Mouse (Mus musculus): ENCODE data around the gene Brms1l.
"Not testable (repeated sequence)": the region's sequence is repeated elsewhere in the genome, so short reads cannot be mapped to it uniquely, and the experiment has no call there.

Gene Brms1l

DNA sequence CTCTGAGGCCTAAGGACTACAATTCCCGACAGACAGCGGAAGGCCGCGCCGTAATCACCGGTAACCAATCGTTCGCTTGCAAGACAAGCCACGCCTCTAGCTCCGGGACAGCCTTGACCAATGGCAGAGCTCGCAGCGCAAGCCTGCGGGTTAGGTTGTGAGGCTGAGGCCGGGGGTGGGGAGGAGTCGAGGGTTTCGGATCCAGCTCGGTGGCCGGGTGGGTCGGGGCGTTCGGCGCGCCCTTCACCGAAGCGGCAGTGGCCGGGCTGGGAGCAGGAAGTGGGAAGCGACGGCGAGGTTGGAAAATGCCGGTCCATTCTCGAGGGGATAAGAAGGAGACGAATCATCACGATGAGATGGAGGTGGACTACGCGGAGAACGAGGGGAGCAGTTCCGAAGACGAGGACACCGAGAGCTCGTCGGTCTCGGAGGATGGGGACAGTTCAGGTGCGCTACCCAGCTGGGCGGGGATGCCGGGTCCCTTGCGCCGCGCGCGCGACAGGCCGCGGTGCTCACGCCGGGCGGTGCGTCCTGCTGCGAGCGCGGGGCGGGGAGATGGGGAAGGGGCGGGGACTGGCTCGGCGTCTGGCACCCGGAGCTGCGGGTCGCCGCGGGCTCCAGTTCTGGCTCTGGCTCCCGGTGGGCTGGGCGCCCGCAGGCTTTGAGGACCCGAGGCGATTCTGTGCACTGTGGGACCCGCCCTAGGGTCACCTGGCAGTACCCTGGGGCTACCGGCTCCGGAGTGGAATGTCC lies at the start of gene Brms1l:
Gene Brms1l (plus strand): TSS at position 126 of the 753 bp plus-strand sequence.
- peak; percentile 96 to 97 for DNase-seq

DNA sequence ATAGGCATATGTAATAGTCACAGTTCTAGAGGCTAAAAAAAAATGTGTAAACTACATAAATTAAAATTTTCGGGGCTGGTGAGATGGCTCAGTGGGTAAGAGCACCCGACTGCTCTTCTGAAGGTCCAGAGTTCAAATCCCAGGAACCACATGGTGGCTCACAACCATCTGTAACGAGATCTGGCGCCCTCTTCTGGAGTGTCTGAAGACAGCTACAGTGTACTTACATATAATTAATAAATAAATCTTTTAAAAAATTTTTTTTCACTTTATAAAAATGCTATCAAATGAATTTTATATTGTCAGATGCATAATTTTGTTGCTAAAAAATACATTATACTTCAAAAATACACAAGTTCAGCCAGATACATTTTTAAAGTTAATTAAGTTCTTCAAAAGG lies 41.6 kb upstream of the Brms1l start:
- DNase-seq = not testable (repeated sequence)

DNA sequence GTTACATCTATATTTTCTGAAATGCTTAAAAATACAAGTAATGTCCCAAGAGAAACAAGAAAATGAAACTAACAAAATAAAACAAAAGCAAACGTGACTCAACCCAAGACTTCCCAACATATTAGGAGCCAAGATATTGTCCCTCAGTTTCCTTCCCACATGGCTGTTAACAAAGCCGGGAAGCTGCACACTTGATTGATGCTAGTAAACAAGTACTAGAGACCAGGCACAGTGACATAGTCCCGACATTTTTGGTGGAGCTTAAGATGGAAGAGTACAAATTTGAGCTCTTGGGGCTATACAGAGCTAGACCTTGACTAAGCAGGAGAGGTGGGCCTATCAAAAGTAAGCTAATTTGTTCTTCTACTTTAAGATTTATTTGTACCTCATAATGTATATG lies 39.0 kb upstream of the Brms1l start:
- DNase-seq = peak in 1 of 2 experiments; percentile 24

DNA sequence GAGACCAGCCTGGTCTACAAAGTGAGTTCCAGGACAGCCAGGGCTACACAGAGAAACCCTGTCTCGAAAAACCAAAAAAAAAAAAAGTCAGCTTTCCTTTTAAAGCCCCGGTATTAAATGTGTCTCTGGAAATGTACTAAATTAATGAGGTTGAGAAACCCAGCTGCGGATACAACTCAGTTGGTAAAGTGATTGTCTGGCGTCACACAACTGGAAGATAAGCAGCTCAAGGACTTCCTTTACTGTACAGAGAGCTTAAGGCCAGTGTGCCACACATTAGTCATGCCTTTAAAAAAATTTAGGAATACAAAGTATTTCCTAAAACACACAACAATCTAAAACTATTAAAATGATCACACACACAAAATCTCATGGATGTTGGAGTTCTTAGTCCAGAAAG lies 37.4 kb upstream of the Brms1l start:
- no peak for DNase-seq

DNA sequence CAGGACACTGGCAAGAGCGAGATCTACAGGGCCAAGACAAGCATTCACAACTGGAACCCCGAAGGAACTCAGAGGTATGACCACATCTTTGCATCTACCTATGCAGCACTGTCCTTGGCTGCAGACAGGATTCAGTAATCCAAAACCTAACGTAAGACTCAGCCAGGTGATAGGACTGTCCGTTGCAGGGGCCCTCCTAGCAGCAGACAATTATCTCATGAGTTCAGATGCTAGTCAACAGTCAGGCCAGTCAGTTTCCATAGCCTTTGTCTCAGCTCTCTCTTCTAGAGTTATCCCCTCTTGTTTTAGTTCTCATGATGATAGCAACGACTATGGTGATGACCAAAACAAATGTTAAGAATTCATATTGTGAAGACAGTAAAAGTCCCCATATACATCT lies 36.0 kb upstream of the Brms1l start:
- no peak for DNase-seq

DNA sequence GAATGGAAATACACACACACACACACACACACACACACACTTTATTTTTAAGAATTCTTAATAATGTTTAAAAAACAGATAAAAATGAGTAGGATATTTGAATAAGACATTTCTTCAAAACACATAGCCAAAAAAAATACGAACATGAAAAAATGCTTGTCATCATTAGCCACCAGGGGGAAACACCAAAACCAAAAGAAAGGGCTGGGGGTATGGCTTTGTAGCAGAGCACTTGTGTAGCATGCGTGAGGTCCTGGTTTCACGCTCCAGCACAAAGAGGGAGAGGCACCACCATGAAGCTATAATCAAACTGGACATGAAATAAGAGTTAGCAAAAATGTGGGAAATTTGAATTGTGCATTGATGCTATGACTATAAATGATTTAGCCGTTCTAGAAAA lies 35.0 kb upstream of the Brms1l start:
- no peak for DNase-seq

DNA sequence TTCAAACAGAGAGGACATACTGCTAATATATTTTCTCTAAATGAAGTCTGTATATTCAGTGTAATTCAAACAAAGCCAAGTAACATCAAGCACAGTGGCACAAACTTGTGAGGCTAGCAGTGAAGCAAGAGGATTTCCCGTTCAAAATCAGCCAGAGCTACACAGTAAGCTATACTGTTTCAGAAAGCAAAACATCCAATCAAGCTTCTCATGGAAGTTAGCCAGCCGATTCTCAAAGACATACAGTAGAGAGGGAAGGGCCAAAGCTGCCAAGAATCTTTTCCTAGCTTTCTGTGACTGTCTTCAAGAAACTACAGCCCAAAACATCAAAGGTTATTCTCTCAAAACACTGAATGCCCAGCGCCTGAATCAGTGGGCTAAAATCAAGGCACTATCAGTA lies 31.1 kb upstream of the Brms1l start:
- no peak for DNase-seq

DNA sequence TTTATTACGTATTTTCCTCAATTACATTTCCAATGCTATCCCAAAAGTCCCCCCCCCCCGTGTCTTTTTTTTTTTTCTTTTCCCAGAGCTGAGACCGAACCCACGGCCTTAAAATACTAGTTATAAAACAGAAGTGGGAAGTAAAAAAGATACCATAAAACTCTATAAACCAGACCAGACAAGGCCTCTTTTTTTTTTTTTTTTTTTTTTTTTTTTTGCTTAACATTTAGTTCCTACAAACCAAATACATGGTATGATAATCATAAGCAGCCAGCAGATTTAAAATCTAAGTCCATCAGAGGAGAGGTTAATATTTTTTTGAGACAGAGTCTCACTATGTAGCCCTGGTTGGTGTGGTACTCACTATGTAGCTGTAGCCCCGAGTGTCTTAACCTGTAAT lies 19.6 kb upstream of the Brms1l start:
- DNase-seq = no peak

DNA sequence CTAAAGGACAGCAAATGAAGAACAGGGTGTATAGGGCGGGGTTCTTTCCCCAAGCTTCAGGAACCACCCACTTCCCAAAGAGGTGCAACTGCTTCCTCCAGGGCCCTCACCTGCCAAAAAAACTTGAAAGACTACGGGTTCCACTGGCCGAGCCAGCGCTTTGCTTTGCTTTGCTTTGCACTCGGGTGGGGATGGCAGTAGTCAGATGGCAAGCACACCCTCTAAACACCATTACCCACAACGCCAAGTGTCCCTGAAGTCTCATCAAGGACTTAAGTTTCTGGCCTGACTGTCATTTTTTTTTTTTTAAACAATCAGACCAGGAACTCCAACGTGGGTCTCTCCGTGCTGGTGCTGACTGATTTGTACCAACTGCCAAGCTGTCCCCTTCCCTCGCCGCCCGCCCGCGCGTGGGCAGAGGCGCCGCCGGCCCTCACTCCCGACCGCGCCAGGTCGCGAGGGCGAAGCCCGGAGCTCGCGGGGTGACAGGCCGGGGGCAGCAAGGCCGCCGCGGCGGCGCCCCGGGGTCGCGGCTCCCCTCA lies 15.9 kb upstream of the Brms1l start:
- peak; percentile 38 to 39 for DNase-seq

DNA sequence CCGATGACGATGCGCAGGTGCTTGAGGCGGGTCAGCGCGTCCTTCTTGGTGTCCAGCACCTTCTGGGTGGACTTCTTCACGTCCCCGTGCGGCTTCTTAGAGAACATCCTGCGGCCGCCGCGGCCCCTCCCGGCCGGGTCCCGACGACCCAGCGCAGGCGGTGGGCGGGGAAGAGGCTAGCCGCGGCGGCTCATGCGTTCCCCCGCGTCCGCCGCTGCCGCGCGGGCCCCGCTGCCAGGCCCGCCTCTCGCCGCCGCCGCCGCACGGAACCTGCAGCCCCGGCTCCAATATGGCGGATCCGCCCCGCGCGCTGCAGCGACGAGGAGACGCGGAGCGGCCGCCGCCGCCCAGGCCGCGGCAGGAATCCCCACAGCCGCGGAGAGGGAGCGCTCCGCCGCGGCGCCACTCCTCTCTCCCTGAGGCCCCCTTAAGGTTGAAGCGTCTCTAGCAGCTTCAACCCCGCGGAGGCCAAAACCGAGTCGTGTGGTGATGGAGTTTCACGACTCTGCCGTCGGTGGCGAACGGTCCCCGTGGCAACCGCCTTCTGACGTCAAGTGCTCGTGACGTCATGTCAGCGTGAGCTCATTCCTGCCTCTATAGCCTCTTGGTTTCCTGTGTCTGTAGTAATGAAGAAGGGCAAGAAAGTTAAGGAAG lies 15.3 kb upstream of the Brms1l start, which contains the start of gene Ralgapa1:
Gene Ralgapa1 (minus strand): TSS at position 507 of the 654 bp plus-strand sequence.
- peak; percentile 79 to 88 for DNase-seq

DNA sequence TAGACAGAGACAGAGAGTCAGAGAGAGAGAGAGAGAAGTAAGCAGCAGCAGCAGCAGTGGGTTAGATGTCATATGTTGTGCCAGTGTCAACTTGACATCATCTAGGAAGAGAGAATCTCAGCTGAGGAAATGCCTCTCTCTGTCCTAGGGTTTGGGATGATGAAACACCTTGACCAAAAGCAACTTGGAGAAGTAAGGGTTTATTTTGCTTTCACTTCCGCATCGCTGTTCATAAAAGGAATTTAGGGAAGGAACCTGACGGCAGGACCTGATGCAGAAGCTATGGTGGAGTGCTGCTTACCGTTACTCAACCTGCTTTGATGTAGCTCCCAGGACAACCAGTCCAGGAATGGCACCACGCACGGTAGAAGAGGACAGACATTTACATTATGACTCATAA lies 12.1 kb upstream of the Brms1l start:
- no peak for DNase-seq

DNA sequence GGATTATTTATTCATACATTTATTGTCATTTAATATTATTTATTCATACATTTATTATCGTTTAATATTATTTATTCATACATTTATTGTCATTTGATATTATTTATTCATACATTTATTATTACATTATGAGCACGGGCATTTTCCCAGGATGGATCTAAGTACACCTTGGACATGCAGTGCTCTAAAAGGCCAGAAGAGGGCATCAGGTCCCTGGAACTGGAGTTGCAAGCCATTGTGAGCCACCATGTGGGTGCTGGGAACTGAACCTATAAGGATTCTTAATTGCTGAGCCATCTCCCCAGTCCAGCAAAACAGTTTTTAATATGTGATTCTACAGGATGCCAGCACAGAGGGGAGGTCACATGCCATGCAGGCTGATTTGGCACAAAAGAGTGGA lies 10.6 kb upstream of the Brms1l start:
- no peak for DNase-seq

DNA sequence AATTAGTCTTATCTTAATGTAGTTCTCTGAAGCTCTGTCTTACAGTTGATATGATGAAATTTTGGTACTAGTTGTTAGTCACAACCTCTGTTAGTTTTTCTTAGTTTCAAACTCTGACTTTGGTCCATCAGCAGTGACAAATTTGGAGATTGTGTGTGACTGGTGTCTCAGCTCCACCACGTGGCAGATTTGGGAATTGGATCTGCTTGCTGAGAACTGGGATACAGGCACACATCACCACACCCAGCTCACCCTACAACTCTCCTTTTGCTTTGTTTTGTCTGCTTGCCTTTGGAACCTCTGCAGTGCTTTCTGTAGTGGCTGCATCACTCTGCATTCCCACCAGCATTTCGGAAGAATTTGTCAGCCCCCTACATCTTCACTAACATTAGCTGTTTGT lies 5.0 kb upstream of the Brms1l start:
- DNase-seq = peak; percentile 46 to 84

DNA sequence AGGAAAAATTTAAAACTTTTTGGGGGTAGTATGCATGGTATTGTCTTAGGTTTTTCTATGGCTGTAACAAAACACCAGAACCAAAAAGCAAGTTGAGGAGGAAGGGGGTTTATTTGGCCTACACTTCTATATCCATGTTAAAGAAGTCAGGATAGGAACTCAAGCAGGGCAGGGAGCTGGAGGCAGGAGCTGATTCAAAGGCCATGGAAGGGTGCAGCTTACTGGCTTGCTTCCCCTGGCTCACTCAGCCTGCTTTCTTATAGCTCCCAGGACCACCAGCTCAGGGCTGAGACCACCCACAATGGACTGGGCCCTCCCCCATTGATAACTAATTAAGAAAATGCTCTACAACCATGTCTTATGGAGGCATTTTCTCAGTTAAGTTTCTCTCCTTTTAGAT lies 3.2 kb upstream of the Brms1l start:
- DNase-seq = no peak

DNA sequence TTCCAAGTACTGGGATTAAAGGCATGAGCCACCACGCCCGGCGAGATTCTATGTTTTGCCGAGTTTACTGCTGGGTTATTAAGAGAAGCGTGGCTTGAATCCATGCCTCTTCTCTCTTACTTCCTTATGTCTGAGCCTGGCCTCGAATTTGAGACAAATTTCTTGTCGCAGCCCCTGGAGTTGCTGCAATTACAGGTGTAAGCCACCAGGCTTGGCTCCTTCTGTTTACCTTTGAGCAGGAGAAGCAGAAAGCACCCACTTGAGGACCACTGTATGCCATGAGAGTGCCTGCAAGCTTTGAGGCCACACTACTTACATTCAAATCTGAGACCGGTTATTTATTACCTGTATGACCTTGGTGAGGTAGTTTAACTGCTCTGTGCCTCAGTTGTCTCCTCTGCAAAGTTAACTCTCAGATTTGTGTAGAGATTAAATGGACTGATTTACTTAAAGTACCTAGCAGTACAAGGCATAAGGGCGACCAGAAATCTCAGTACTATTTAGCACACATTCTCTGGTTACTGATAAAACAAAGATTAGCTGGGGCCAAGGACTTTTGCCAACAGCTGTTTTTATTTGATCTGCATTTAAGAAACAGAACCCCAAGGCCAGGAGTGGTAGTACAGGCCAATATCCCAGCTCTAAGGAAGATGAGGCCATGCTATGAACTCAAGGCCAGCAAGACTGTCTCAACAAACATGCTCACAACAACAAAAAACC lies 2.1 kb upstream of the Brms1l start:
- no peak for DNase-seq

DNA sequence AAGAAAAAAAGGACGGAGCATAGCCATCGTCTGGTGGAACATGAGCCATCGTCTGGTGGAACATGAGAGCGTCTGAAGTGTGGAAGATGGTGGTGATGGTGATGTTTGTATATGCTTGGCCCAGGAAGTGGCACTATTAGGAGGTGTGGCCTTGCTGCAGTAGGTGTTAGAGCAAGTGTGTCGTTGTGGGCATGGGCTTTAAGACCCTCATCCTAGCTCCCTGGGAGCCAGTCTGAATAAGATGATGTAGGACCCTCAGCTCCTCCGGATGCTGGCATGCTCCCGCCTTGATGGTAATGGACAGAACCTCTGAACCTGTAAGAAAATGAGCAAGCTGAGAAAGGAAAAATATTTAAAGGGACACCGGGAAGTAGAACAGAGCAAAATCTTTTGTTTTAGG lies 1.2 kb upstream of the Brms1l start:
- no peak for DNase-seq

DNA sequence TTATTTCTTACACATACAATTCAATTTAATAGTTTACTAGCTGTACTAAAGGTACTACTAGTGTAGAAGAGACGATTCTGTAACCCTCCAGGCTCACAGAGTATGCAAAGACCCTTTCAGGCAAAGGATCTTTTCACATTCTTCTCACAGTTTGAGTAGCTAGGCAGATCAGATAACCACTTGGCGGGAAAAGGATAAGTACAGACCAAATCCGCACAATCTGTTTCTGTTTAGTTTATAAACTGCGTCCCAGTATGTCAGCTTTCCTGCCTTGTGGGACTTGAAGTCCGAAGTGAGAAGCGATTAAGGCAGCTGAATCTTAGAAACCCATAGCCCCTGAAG lies 296 bp upstream of the Brms1l start:
- DNase-seq = no peak

DNA sequence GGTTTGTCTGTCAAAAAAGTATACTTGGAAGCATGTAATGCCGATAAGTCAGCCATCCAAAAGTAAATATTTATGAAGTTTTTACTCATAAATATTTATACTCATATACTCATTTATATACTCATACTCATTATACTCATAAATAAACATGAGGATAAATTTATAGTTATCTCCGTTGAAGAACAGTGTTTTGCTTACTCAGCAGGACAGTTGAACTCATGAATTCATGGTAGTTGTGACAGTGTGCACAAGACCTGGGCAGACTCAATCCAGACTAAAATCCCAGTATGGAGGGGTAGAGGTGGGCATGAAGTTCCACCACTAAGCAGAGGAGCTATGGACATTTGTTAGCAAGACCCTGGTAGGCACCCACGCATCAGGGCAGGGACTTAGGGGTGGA lies 1.4 kb downstream of the Brms1l start:
- no peak for DNase-seq

DNA sequence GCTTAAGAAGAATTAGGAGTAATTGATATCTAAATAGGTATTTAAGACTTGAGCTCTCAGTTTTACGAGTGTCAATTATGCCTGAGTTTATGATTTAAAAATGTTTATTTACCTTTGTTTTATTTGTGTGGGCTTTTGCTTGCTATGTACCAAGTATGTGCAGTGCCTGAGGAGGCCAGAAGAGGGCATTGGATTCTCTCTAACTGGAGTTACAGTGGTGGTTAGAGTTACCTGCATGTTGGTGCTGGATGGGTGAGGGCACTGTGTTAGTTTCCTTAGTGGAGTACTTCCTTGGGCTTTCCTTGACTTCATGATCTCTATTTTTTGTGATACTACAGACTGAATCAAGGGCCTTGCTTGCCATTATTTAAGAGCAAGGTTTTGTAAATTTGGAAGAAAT lies 10.6 kb downstream of the Brms1l start:
- peak in 1 of 2 experiments; percentile 50 for DNase-seq

DNA sequence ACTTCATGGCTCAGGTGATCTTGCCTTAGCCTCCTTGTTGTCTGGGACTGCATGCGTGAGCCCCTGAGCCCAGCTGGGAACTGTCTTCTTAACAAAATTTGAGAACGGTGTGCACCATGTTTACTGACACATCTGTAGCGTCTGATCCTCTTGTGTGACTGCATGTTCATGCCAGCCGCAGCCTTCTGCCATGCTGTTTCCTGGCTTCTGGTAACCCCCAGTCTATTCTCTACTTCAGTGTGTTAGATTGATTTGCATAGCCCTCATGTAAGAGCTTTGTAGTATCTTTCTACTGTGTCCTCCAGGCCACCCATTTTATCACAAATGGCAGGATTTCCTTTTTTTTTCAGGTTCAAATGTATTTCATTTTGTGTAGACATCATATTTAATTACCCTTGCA lies 11.7 kb downstream of the Brms1l start:
- DNase-seq = no peak

DNA sequence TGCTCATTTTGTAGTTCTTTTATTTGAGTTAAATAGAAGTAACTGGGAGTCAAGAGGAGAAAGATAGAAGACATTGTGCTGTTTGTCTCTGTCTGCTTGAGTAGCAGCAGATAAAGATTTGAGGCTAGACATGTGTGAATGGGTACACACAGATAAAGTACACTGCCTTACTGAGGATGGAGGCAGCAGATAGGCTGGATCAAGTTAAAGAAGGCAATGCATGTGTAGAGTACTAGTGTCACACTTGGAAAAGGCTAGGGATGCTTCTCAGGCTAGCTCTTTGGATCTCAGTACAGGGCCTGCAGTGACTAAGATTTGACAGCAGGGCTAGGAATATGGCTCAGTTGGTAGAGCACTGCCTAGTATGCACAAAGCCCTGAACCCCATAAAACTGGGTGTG lies 14.5 kb downstream of the Brms1l start:
- DNase-seq = no peak

DNA sequence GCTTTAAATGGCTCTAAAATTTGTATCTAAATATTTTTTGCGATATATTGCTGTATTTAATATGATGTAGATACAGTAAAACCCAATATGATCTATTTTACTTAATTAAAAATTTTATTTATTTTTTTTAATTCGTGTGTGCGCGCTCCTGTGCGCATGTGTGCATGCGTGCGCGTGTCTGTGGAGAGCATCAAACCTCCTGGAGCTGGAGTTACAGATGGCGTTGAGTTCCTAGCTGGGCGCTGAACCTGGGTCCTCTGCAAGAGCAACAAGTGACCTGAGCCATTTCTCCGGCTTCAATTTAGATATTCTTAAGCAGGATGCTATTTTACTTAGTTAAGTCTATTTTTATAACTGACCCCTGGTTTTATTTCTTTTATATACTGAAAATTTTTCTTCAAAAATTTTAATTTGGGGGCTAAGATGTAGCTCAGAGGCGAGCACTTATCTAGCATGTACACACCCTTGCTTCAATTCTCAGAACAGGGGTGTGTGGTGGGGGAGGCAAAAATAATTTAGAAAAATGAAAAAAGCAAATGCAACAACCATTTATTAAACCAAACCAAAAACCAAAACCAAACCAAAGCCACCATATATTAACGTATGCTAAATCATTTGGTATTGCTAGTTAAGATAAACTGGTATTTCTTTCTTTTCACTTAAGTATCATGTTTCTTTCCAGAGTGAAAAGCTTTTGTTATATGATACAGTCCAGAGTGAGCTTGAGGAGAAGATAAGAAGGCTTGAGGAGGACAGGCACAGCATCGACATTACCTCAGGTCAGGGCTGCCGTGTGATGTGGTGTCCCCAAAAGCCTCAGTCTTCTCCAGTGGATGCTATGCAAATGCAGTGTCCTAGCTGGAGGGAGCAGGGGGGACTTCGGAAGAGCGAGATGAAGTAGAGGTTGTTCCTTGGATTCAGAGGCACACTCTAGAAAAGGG lies 23.6 kb downstream of the Brms1l start:
- DNase-seq = no peak

DNA sequence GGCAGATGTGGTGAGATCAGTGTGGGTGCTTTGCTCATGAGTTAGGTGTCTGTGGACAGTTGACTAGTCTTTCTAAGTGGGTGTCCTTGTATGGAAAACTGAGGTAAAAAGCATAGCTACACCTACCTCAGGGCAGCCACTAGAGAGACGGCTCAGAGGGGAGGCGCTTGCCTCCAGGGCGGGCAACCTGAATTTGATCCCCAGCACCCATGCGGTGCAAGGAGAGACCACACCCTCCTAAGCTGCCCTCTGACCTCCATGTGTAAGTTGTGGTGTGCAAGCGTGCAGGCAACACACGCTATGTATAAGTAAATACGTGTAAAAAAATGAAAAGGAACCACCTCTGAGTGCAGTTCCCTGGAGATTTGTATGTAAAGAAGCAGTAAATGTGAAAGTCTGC lies 24.5 kb downstream of the Brms1l start:
- no peak for DNase-seq
